In the genomic region with DNA sequence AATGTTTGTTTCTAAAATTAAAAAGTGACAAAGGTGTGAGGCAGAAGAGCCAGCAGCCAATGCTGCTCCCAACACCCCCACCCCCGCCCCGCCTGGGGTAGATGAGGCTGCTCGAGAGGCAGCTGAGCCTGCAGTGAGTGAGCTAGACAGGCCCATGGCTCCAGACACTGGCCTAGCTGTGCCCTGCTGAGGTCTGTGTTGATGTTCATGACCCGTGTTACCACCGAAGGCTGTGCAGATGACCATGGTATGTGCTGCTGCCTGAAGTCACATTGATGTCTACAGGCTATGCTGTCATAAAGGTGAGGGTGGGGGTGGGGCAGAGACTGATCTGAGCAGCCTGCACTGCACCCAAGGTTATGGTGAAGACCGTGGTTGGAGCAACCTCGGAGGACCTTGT, we compare ENCODE assay signal across 28 mouse cellular contexts. TPM values are rescaled to one million over a fixed set of nuclear protein-coding genes. Genes with fewer than 3 reads are reported as not detected.
DNase-seq lines count a peak whose midpoint lies in the region; ATAC-seq and TF ChIP-seq lines count a peak whose summit lies in the region.
"Had no signal": no experiment of that assay in that cellular context is flagged by ENCODE, and none has a peak within 500 bp of the region (broad histone marks: within the 10 kb centered on the region; RNA-seq: fewer than 3 reads in every experiment).

No protein-coding gene starts in this region.

- H3K27me3 ChIP-seq in kidney, postnatal 0 days (ENCODE audit: insufficient read depth, low read length): no peaks in the 10 kb centered on the region
- peaks cover 24% of the 10 kb centered on the region for H3K27me3 ChIP-seq in megakaryocyte, embryonic 14.5 days (replicated peaks)
- no peaks in the 10 kb centered on the region for H3K27me3 ChIP-seq in testis, adult 2 months (ENCODE audit: control insufficient read depth, insufficient read depth, low read length)
- H3K27me3 ChIP-seq: CH12.LX; embryonic facial prominence, embryonic 12.5 days; forebrain, embryonic 13.5 days; forebrain, embryonic 15.5 days; Patski had no signal

- no peaks in the 10 kb centered on the region for H3K36me3 ChIP-seq in kidney, postnatal 0 days (ENCODE audit: insufficient read depth, low read length)
- H3K36me3 ChIP-seq in megakaryocyte, embryonic 14.5 days (replicated peaks; ENCODE audit: low read length): no peaks in the 10 kb centered on the region
- H3K36me3 ChIP-seq in testis, adult 2 months (ENCODE audit: control insufficient read depth, insufficient read depth, low read length): no peaks in the 10 kb centered on the region
- H3K36me3 ChIP-seq: embryonic facial prominence, embryonic 10.5 days; embryonic facial prominence, embryonic 12.5 days; forebrain, embryonic 15.5 days; G1E had no signal

- TF ChIP-seq POLR2A in testis, adult 2 months (IDR thresholded peaks at IDR 0.05; ENCODE audit: control insufficient read depth, low read depth, low read length): peak; percentile 76; the same call in 1 of the 2 replicates

- no peaks in the 10 kb centered on the region for H3K4me1 ChIP-seq in kidney, postnatal 0 days (replicated peaks; ENCODE audit: insufficient read depth, low read length)
- H3K4me1 ChIP-seq in megakaryocyte, embryonic 14.5 days: peaks cover 33% of the 10 kb centered on the region
- no peaks in the 10 kb centered on the region for H3K4me1 ChIP-seq in testis, adult 2 months (ENCODE audit: control insufficient read depth, insufficient read depth, low read length)
- H3K4me1 ChIP-seq: embryonic facial prominence, embryonic 10.5 days; embryonic facial prominence, embryonic 12.5 days; forebrain, embryonic 13.5 days; forebrain, embryonic 15.5 days had no signal

- H3K4me3 ChIP-seq in kidney, postnatal 0 days (replicated peaks; ENCODE audit: low read depth, low read length): no peak overlapping the region
- H3K4me3 ChIP-seq in megakaryocyte, embryonic 14.5 days (replicated peaks): peak overlapping the region; percentile 26
- H3K4me3 ChIP-seq in testis, adult 2 months (ENCODE audit: control insufficient read depth, low read depth, low read length): peak overlapping the region; percentile 66
- H3K4me3 ChIP-seq: embryonic facial prominence, embryonic 10.5 days; embryonic facial prominence, embryonic 12.5 days; forebrain, embryonic 13.5 days; forebrain, embryonic 15.5 days had no signal

- no peaks in the 10 kb centered on the region for H3K9me3 ChIP-seq in kidney, postnatal 0 days (replicated peaks; ENCODE audit: low read length)
- no peaks in the 10 kb centered on the region for H3K9me3 ChIP-seq in megakaryocyte, embryonic 14.5 days
- H3K9me3 ChIP-seq: embryonic facial prominence, embryonic 10.5 days; embryonic facial prominence, embryonic 12.5 days; forebrain, embryonic 13.5 days; forebrain, embryonic 15.5 days; G1E had no signal

- TF ChIP-seq CTCF in kidney, postnatal 0 days (IDR thresholded peaks at IDR 0.05; ENCODE audit: low read depth): no peak
- TF ChIP-seq CTCF in testis, adult 2 months (IDR thresholded peaks at IDR 0.05; ENCODE audit: control insufficient read depth, insufficient read depth, insufficient replicate concordance, low read depth, low read length): no peak

- H3K9ac ChIP-seq in kidney, postnatal 0 days (ENCODE audit: low read depth, low read length): no peak overlapping the region
- H3K9ac ChIP-seq: embryonic facial prominence, embryonic 12.5 days; forebrain, embryonic 13.5 days; forebrain, embryonic 15.5 days had no signal

- H3K27ac ChIP-seq in kidney, postnatal 0 days: no peak overlapping the region
- H3K27ac ChIP-seq in testis, adult 2 months (ENCODE audit: control insufficient read depth, insufficient read depth, low read depth, low read length): peak overlapping the region; percentile 74
- H3K27ac ChIP-seq: embryonic facial prominence, embryonic 10.5 days; embryonic facial prominence, embryonic 12.5 days; forebrain, embryonic 13.5 days; forebrain, embryonic 15.5 days had no signal

- ATAC-seq in kidney, postnatal 0 days (replicated peaks; ENCODE audit: low FRiP score, low read depth): 0 out of 2 replicates have a peak, but pooled peaks have one; percentile 21
- no peak for ATAC-seq in megakaryocyte, adult 5-6 weeks (ENCODE audit: poor library complexity, severe bottlenecking)
- ATAC-seq: activated CD4-positive, CD25-positive, alpha-beta regulatory T cell, adult 4 months; CD4-positive, CD25-positive, alpha-beta regulatory T cell, adult 4 months; forebrain, embryonic 13.5 days; forebrain, embryonic 15.5 days; Patski had no signal

- DNase-seq in kidney, postnatal 0 days (ENCODE audit: low spot score): no peak
- no peak for DNase-seq in kidney, postnatal 4 days
- DNase-seq in testis, postnatal 10 days (ENCODE audit: low spot score): no peak
- DNase-seq: adrenal gland, adult 8-10 months; adrenal gland, postnatal 14 days; adrenal gland, postnatal 36 days; B cell, adult 2 months; cerebellum, adult 11-12 months; cerebellum, adult 2 months; cerebellum, adult 9-10 months; cerebellum, postnatal 10 days; cerebellum, postnatal 25 days had no signal

- WGBS in kidney, postnatal 0 days: 82% methylated on average over 7 of the region's 7 CpGs

- no peak overlapping the region for H3K4me2 ChIP-seq in kidney, postnatal 0 days (ENCODE audit: low read length)
- H3K4me2 ChIP-seq: embryonic facial prominence, embryonic 12.5 days; forebrain, embryonic 13.5 days; forebrain, embryonic 15.5 days had no signal

RNA-seq across cellular contexts. Expression of gene Chsy1, which starts 10.5 kb away (rescaled TPM):
- polyA plus RNA-seq in kidney, postnatal 0 days (2015; fragmentation: Nextera tagmentation; extraction: Ambion mirVana): 12.0 and 12.2 TPM in 2 replicates
- 9.6 and 14.4 TPM in 2 replicates for polyA plus RNA-seq in megakaryocyte, embryonic 14.5 days (2012; ENCODE audit: insufficient read depth, low replicate concordance)
- 18.2 and 21.2 TPM in 2 replicates for total RNA-seq in megakaryocyte, adult 5-6 weeks (2015)
- 37.1 and 37.6 TPM in 2 replicates for total RNA-seq in megakaryocyte, adult 5-6 weeks (2017)
- 1.5 and 1.8 TPM in 2 replicates for polyA plus RNA-seq in testis, adult 2 months (2012; rRNA removed)

RNA-seq across cellular contexts. Expression of gene Selenos, which starts 19.4 kb away (rescaled TPM):
- 140 and 145 TPM in 2 replicates for polyA plus RNA-seq in kidney, postnatal 0 days (2015; fragmentation: Nextera tagmentation; extraction: Ambion mirVana)
- polyA plus RNA-seq in megakaryocyte, embryonic 14.5 days (2012; ENCODE audit: insufficient read depth, low replicate concordance): 68.3 and 82.3 TPM in 2 replicates
- 113 and 122 TPM in 2 replicates for total RNA-seq in megakaryocyte, adult 5-6 weeks (2015)
- 74.8 and 84.5 TPM in 2 replicates for total RNA-seq in megakaryocyte, adult 5-6 weeks (2017)
- polyA plus RNA-seq in testis, adult 2 months (2012; rRNA removed): 135 and 163 TPM in 2 replicates

RNA-seq across cellular contexts. Expression of gene Snrpa1, which starts 40.0 kb away (rescaled TPM):
- 114 and 127 TPM in 2 replicates for polyA plus RNA-seq in kidney, postnatal 0 days (2015; fragmentation: Nextera tagmentation; extraction: Ambion mirVana)
- 26.0 and 168 TPM in 2 replicates for polyA plus RNA-seq in megakaryocyte, embryonic 14.5 days (2012; ENCODE audit: insufficient read depth, low replicate concordance)
- total RNA-seq in megakaryocyte, adult 5-6 weeks (2015): 53.8 and 59.6 TPM in 2 replicates
- 61.4 and 76.3 TPM in 2 replicates for total RNA-seq in megakaryocyte, adult 5-6 weeks (2017)
- polyA plus RNA-seq in testis, adult 2 months (2012; rRNA removed): 47.2 and 48.6 TPM in 2 replicates

RNA-seq across cellular contexts. Expression of gene Gm45213, which starts 55.4 kb away (rescaled TPM):
- not detected in 2 replicates for polyA plus RNA-seq in kidney, postnatal 0 days (2015; fragmentation: Nextera tagmentation; extraction: Ambion mirVana)
- not detected in 2 replicates for polyA plus RNA-seq in megakaryocyte, embryonic 14.5 days (2012; ENCODE audit: insufficient read depth, low replicate concordance)
- total RNA-seq in megakaryocyte, adult 5-6 weeks (2015): not detected in 2 replicates
- not detected in 2 replicates for total RNA-seq in megakaryocyte, adult 5-6 weeks (2017)
- not detected in 2 replicates for polyA plus RNA-seq in testis, adult 2 months (2012; rRNA removed)
- total RNA-seq: adrenal gland, adult 18-20 months; adrenal gland, adult 8-10 months; adrenal gland, postnatal 14 days; adrenal gland, postnatal 36 days; CH12.LX; G1E had no signal
- polyA plus RNA-seq: activated CD4-positive, CD25-positive, alpha-beta regulatory T cell, adult 4 months; CD4-positive, CD25-positive, alpha-beta regulatory T cell, adult 4 months; cerebellum, adult 2 months; cortical plate, adult 2 months; embryonic facial prominence, embryonic 10.5 days; embryonic facial prominence, embryonic 12.5 days; embryonic facial prominence, embryonic 14.5 days; forebrain, embryonic 11.5 days; forebrain, embryonic 13.5 days; forebrain, embryonic 15.5 days; G1E; Patski had no signal
